Mouse (Mus musculus): ENCODE data around the gene Chchd5. TPM values are rescaled to one million over a fixed set of nuclear protein-coding genes. Genes with fewer than 3 reads are reported as not detected.

Gene Chchd5
- polyA plus RNA-seq, 1 experiment from 2014 or later: 23.1 TPM

DNA sequence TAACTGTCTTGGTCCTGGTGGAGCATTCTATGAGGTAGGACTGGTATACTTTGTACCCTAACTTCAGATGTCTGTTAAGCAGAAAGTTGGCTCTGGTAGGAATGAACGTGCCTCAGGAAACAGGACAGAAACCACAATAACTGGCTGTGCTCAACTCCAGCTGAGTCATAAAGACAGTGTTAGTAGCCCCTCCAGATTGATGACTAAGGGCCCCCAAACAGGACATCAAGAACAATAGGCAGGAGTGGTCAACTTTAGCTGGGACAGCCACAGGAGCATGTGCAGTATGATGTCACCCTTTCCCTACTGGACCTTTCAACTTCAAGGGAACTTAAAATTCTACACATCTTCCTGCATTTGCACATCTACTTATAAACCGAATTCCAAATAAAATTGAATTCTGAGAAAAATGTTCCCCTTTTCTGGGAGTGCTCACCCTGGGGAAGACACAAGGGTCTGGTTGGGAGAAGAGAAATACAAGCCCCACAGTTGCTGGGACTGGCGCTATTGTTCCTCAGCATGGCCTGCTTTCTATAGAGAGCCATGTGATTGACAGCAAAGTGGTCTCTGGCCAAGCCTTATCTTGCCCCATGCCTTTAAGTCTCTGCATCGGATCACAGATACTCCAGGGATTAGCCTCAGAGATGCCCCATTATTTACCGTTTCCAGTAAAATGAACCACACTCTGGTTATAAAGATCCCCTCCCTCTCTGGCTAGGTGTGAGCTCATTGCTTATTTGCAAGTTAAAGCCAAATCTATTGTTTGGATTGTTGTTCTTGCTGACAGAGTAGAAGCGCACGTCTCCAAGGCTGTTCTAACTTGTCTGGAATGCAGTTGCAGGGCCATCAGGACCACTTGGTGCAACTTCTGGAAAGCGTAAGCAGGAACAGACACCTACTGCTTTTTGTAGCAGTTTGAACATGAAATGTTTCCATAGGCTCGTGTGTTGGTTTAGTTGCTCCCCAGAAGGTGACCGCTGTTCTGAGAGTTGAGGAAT is 37.3 kb downstream of the Chchd5 start:
- Histone ChIP-seq H3K4me3 (replicated peaks) (no peak overlapping the region), H3K9ac (no peak overlapping the region), H3K4me2 (no peak overlapping the region), H3K27me3 (replicated peaks) (no peaks in the 10 kb centered on the region), H3K27ac (0 out of 2 replicates have a peak overlapping the region, but pooled peaks have one; percentile 22), H3K36me3 (no peaks in the 10 kb centered on the region), H3K4me1 (no peaks in the 10 kb centered on the region), H3K9me3 (no peaks in the 10 kb centered on the region)
- 64% methylated on average over 10 of the region's 10 CpGs for WGBS
- ATAC-seq (ENCODE audit: insufficient read depth, low FRiP score, low read depth): no peak

DNA sequence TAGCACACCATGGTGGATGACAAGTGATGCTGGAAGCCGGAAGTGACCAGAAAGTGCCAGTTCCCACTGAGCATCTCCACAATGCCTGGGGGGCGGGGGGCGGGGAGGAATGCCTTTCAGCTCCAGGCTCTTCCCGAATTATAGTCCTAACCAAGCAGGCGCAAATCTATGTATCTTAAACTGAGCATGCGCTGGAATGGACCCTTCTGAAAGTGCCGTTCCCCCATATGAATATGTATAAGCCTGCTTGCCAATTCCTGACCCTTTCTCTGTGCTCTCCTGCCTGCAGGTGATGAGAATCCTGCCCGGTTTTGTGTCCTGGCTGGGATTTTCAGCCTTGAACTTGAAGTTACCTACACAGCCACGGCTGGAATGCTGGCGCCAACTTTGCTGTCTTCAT is 43.9 kb downstream of the Chchd5 start:
- H3K36me3 ChIP-seq: no peaks in the 10 kb centered on the region
- H3K4me3 ChIP-seq (replicated peaks): no peak overlapping the region
- WGBS: 44% methylated on average over 10 of the region's 10 CpGs

DNA sequence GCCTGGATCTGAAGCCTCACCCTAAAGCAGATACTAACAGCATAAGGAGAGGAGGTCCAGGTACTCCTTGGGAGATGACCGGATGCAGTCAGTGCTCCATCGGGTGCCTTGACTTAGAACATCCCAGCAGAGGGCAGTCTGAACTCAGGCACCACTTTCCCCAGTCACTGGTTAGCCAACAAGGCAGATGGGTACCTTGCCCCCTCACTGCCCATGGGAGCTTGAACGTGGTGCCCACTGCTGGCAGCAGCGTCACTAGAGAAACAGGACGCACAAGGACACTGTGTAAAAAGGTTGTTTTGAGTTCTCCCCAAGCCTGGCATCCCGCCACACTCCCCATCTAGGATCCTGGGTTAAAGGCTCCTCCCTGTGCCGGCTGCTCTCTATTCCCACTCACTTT is 45.0 kb downstream of the Chchd5 start:
- H3K9me3 ChIP-seq: no peaks in the 10 kb centered on the region
- no peak for ATAC-seq (ENCODE audit: insufficient read depth, low FRiP score, low read depth)
- H3K27me3 ChIP-seq (replicated peaks): no peaks in the 10 kb centered on the region
- H3K4me2 ChIP-seq: no peak overlapping the region
- no peaks in the 10 kb centered on the region for H3K4me1 ChIP-seq
- no peak overlapping the region for H3K4me3 ChIP-seq (replicated peaks)
- H3K9ac ChIP-seq: no peak overlapping the region
- H3K27ac ChIP-seq: no peak overlapping the region
- WGBS: 38% methylated on average over 7 of the region's 7 CpGs
- H3K36me3 ChIP-seq: no peaks in the 10 kb centered on the region

More for the DNA sequence above, 43.9 kb downstream of the Chchd5 start:
- H3K9me3 ChIP-seq: no peaks in the 10 kb centered on the region
- no peaks in the 10 kb centered on the region for H3K4me1 ChIP-seq
- H3K27me3 ChIP-seq (replicated peaks): no peaks in the 10 kb centered on the region
- H3K4me2 ChIP-seq: no peak overlapping the region
- no peak overlapping the region for H3K27ac ChIP-seq
- no peak for ATAC-seq (ENCODE audit: insufficient read depth, low FRiP score, low read depth)
- H3K9ac ChIP-seq: no peak overlapping the region

DNA sequence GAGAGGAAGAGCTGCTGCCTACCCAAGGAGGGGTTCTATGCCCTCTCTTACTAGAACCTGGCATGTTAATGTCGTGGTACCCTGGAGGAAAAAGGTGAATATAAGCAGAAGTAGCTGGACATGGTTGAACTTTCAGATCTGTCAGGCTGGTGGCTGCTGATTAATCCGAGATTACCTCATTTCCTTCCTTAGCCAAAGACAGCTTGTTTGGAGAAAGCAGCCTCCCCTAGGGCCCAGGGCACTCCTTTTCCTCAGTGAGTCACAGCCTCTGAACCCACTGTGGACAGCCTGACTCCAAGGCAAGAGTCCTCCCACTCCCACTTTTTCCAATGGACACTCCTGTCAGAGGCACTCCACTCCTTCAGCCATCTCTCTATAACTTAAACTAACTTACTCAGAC is 46.1 kb downstream of the Chchd5 start:
- no peaks in the 10 kb centered on the region for H3K27me3 ChIP-seq (replicated peaks)
- H3K4me3 ChIP-seq (replicated peaks): no peak overlapping the region
- no peak for ATAC-seq (ENCODE audit: insufficient read depth, low FRiP score, low read depth)
- no peaks in the 10 kb centered on the region for H3K36me3 ChIP-seq
- no peak overlapping the region for H3K4me2 ChIP-seq
- WGBS: 59% methylated on average over 2 of the region's 2 CpGs
- no peaks in the 10 kb centered on the region for H3K4me1 ChIP-seq
- H3K9me3 ChIP-seq: no peaks in the 10 kb centered on the region
- H3K27ac ChIP-seq: no peak overlapping the region
- H3K9ac ChIP-seq: no peak overlapping the region

DNA sequence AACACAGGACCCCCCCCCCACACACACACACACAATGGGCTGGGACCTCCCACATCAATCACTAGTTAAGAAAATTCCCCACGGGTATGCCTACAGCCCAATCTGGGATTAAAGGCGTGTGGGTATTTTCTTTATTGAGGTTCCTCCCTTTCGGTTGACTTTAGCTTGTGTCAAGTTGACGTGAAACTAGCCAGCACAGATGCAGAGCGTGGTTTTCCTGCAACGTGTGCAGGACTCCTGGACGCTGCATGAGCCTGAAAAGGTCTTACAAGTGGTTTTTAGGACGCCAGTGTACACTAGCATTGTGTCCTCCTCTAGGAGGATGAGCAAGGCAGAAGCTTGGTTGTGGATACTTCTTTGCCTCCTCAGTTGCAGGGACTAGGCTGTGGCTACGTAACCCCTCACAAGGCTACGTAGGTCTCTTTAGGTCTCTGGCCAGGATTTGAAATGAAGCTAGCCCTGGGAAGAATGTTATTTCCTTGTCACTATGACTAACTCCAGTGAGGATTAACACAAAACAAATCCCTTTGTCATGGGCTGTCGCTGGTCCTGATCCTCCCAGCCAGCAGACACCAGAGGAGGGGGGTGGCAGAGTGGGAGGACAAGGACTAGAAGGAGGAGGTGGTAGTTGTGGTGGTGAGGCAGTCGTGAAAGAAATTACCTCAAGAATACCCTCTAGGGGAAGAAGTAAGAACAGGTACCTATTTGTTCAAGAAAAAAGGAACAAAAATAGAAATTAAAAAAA is 47.3 kb downstream of the Chchd5 start:
- Histone ChIP-seq H3K27me3 (replicated peaks) (no peaks in the 10 kb centered on the region), H3K9me3 (no peaks in the 10 kb centered on the region), H3K4me3 (replicated peaks) (no peak overlapping the region), H3K4me1 (no peaks in the 10 kb centered on the region), H3K36me3 (no peaks in the 10 kb centered on the region), H3K9ac (no peak overlapping the region), H3K4me2 (no peak overlapping the region), H3K27ac (no peak overlapping the region)
- ATAC-seq (ENCODE audit: insufficient read depth, low FRiP score, low read depth): no peak
- 71% methylated on average over 12 of the region's 12 CpGs for WGBS

DNA sequence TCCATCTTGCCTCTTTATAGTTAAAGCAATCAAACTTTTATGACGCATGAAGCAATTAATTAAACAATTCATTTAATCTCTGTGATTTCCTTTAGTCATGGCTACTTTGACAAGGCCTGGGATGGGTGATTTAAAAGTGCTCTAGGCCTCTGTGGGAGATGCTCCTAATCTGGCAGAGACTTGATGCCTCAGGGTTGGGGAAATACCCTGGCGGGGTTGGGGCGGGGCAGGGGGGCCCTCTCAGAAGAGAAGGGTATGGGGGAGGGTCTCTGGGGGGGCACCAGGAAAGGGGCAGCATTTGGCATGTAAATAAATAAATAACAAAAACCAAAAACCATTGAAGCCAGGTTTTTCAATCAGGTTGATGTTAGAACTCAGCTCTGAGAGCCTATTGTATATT is 48.2 kb downstream of the Chchd5 start:
- ATAC-seq (ENCODE audit: insufficient read depth, low FRiP score, low read depth): no peak
- H3K4me2 ChIP-seq: no peak overlapping the region
- H3K36me3 ChIP-seq: no peaks in the 10 kb centered on the region
- 73% methylated on average over 3 of the region's 3 CpGs for WGBS
- H3K9me3 ChIP-seq: no peaks in the 10 kb centered on the region
- no peak overlapping the region for H3K27ac ChIP-seq
- no peaks in the 10 kb centered on the region for H3K4me1 ChIP-seq
- no peak overlapping the region for H3K9ac ChIP-seq
- H3K4me3 ChIP-seq (replicated peaks): no peak overlapping the region
- H3K27me3 ChIP-seq (replicated peaks): no peaks in the 10 kb centered on the region

DNA sequence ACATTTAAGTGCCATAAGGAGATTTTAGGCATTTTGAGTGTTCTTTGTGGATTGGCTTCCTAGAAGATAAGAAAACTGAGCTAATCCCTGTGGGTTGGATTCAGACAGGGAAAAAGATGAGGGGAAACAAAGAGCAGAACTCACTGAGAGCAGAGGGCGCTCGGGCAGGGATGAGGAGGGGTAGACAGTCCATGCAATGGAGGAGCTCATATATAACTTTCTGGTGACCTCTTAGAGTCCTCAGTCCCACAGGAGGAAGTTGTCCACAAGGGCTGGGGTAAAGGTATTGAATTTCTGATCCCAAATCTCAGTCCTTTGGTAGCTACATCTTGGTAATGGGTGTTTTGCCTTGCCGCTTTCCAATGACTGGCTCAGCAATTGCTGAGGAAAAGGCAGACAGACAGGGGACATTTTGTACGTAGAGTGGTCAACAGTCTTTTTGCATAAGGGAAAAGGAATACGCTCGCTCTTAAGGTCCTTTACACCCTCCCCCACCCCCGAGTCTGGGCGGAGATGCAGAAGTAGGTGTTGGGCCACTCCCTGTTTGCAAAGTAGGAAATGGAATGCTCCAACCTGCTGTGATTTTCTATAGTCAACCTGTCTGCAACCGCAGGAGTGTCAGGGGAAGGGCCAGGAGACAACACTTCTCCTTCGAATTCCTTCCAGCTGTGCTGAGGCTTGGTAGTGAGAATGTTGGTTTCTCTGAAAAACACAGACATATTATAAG is 48.8 kb downstream of the Chchd5 start:
- Histone ChIP-seq H3K27ac (no peak overlapping the region), H3K4me3 (replicated peaks) (no peak overlapping the region; the same call in 1 of the 2 replicates)
- WGBS: 36% methylated on average over 10 of the region's 10 CpGs

DNA sequence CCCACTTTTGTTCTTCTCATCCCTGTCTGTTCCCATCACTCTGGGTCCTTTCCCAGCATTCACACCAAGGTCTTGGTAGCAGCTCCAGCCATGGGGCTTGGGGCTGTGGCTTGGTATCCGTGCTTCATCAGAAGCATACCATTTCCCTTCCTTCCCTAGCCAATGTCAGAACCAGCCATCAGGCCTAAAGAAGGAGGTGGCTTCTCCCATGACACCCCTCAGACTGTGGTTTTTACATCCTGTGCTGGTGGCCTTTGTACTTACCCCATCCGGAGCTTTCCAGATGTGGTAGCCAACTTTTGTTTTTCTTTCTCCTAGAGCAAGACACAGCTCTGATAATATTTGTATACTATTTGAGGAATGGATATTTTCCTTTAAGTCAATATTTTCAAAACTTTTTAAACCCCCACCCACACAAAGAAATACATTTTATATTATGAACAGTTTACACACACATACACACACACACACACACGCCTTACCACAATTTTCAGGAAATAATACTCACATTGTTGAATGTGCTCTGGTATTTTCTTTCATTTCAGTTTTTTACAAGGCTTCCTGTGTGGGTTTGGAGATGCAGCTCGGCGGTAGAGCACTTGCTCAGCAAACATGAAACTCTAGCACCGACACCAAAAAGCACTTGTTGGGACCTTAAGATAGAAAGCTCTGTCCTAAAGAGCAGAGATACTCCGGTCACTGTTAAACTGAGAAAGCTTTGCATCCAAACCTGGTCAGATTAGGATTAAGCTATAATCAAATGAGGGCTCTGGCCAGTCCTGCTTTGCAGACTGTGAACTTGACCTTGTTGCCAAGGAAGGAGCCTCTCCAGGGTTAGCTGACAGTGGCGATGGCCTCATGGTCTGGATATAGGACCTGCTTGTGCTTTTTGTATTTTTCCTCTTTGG is 50.7 kb downstream of the Chchd5 start:
- Histone ChIP-seq H3K4me1 (no peaks in the 10 kb centered on the region), H3K4me2 (no peak overlapping the region), H3K4me3 (replicated peaks) (no peak overlapping the region), H3K27me3 (replicated peaks) (no peaks in the 10 kb centered on the region), H3K9ac (no peak overlapping the region), H3K27ac (no peak overlapping the region), H3K36me3 (no peaks in the 10 kb centered on the region), H3K9me3 (no peaks in the 10 kb centered on the region)
- ATAC-seq (ENCODE audit: insufficient read depth, low FRiP score, low read depth): no peak
- 71% methylated on average over 8 of the region's 8 CpGs for WGBS

More for the DNA sequence above, 48.8 kb downstream of the Chchd5 start:
- peak; percentile 45; the same call in 1 of the 2 replicates for ATAC-seq (ENCODE audit: insufficient read depth, low FRiP score, low read depth)
- H3K9me3 ChIP-seq: no peaks in the 10 kb centered on the region
- H3K27me3 ChIP-seq (replicated peaks): no peaks in the 10 kb centered on the region
- peak overlapping the region; percentile 26 for H3K4me2 ChIP-seq
- no peaks in the 10 kb centered on the region for H3K36me3 ChIP-seq
- no peak overlapping the region for H3K9ac ChIP-seq
- H3K4me1 ChIP-seq: no peaks in the 10 kb centered on the region

DNA sequence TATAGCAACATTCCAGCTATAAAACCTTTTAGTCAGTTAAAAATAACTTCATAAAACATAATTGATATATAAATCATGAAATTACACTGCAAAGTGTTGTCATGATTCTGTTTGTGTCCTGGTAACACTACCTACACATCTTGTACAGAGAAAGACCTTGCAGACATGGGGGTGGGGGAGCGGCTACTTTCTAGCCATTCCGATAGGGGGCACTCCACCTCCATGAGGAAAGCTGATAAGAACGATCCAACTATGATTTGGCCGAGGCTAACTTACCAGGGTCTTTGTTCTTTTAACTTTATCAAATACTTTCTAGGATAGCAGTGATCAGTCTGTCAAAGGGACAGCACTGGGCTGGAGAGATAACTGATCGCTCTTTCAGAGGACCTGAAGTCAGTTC is 52.0 kb downstream of the Chchd5 start:
- no peaks in the 10 kb centered on the region for H3K4me1 ChIP-seq
- WGBS: 81% methylated on average over 5 of the region's 5 CpGs
- no peaks in the 10 kb centered on the region for H3K27me3 ChIP-seq (replicated peaks)
- H3K9ac ChIP-seq: no peak overlapping the region
- no peak for ATAC-seq (ENCODE audit: insufficient read depth, low FRiP score, low read depth)
- H3K9me3 ChIP-seq: no peaks in the 10 kb centered on the region
- no peak overlapping the region for H3K4me2 ChIP-seq
- H3K4me3 ChIP-seq (replicated peaks): no peak overlapping the region
- no peak overlapping the region for H3K27ac ChIP-seq
- no peaks in the 10 kb centered on the region for H3K36me3 ChIP-seq

DNA sequence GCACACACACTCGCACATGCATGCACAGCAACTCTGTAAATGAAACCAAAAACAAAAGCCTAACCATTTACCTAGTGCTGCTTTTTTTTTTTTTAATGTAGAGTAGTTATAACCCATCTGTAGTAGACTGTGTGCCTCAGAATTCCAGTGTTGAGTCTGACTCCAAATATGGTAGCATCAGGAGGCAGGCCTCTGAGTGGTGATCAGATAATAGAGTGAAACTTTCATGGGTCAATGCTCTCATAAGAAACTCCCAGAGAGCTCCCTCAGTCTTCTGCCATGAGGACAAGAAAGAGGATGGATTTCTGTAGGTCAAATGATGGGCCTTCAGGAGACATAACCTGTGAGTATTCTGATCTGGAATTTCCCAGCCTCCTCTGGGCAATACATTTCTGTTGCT is 52.9 kb downstream of the Chchd5 start:
- H3K9me3 ChIP-seq: no peaks in the 10 kb centered on the region
- H3K36me3 ChIP-seq: no peaks in the 10 kb centered on the region
- no peaks in the 10 kb centered on the region for H3K27me3 ChIP-seq (replicated peaks)
- 95% methylated on average over 1 of the region's 1 CpGs for WGBS
- no peak overlapping the region for H3K9ac ChIP-seq
- H3K4me1 ChIP-seq: no peaks in the 10 kb centered on the region
- no peak overlapping the region for H3K4me3 ChIP-seq (replicated peaks)
- H3K27ac ChIP-seq: no peak overlapping the region
- H3K4me2 ChIP-seq: no peak overlapping the region
- ATAC-seq (ENCODE audit: insufficient read depth, low FRiP score, low read depth): no peak

DNA sequence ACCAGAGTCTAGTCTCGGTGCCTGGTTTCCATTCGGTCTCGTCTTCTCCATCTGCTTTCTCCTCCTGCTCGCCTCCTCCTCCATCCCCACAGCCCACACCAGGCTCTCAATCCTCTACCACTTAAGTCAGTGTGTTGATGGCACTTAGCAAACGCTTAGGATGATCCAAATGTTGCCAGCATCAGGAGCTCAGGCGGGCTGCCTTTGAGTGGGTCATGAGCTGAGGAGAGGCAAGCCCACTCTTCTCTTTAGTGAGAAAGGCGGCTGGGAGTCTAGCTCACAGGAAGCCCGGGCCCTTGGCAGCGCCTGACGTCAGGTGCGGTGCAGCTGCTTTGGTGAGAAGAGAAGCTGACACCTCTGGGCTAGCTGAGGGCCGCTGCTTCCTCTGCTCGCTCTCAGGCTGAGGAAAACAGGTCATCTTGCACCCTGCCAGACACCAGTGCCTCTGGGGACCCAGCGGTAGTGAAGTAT is 54.1 kb downstream of the Chchd5 start:
- Histone ChIP-seq H3K4me2 (no peak overlapping the region), H3K36me3 (no peaks in the 10 kb centered on the region), H3K27ac (no peak overlapping the region), H3K27me3 (replicated peaks) (no peaks in the 10 kb centered on the region), H3K4me3 (replicated peaks) (no peak overlapping the region), H3K4me1 (no peaks in the 10 kb centered on the region), H3K9me3 (no peaks in the 10 kb centered on the region), H3K9ac (no peak overlapping the region)
- ATAC-seq (ENCODE audit: insufficient read depth, low FRiP score, low read depth): no peak
- 55% methylated on average over 14 of the region's 14 CpGs for WGBS
